Mouse (Mus musculus) hindbrain, embryonic 13.5 days (tissue): ENCODE measurements around the gene Morc3. TPM values are rescaled to one million over a fixed set of nuclear protein-coding genes. Genes with fewer than 3 reads are reported as not detected.
A peak's percentile ranks its signal among the peaks of the same experiment; 100 is the strongest.

Source experiments
- ATAC-seq: fragments of 200-750 bp; cut with Nextera tagmentation; 2 replicates; pipeline ENCODE4 v1.8.0; 2017; ENCODE audit warnings: moderate TSS enrichment; ENCODE audit not compliant: low FRiP score
- H3K27ac ChIP-seq: fragments of 300-500 bp; sonication (generic); 2 replicates; pipeline ENCODE4 v1.5.1; 2015; ENCODE audit warnings: inconsistent platforms, mild to moderate bottlenecking, moderate library complexity
- H3K27me3 ChIP-seq: fragments of 300-500 bp; sonication (generic); 2 replicates; pipeline ENCODE4 v1.6.1; 2015; ENCODE audit warnings: mild to moderate bottlenecking, inconsistent platforms
- H3K36me3 ChIP-seq: fragments of 300-500 bp; sonication (generic); 2 replicates; pipeline ENCODE4 v1.6.1; 2015; ENCODE audit warnings: mild to moderate bottlenecking, inconsistent platforms
- H3K4me1 ChIP-seq: fragments of 300-500 bp; sonication (generic); replicated peaks from 2 replicates; pipeline ENCODE4 v1.6.1; 2015; ENCODE audit warnings: inconsistent platforms
- H3K4me2 ChIP-seq: fragments of 300-500 bp; sonication (generic); 2 replicates; pipeline ENCODE4 v1.6.1; 2015; ENCODE audit warnings: inconsistent platforms, mild to moderate bottlenecking, moderate library complexity
- H3K4me3 ChIP-seq: fragments of 300-500 bp; sonication (generic); 2 replicates; pipeline ENCODE4 v1.5.1; 2015; ENCODE audit warnings: mild to moderate bottlenecking, inconsistent platforms
- H3K9ac ChIP-seq: fragments of 300-500 bp; sonication (generic); 2 replicates; pipeline ENCODE4 v1.6.1; 2015; ENCODE audit warnings: mild to moderate bottlenecking, inconsistent platforms
- H3K9me3 ChIP-seq: fragments of 300-500 bp; sonication (generic); 2 replicates; pipeline ENCODE4 v1.6.1; 2016; ENCODE audit warnings: inconsistent platforms
- WGBS: fragments of 180-500 bp; shearing (Covaris S2); methylation state at CpG from one replicate; pipeline ENCODE4 v1.1.7; 2015; 5-methylcytosine and 5-hydroxymethylcytosine counted together
- polyA plus RNA-seq: library from polyadenylated mRNA; unstranded; fragments of >200 nt; fragmentation: Nextera tagmentation; extraction: Ambion mirVana; gene quantifications from 2 replicates; pipeline ENCODE4 v1.2.1, GENCODE M21; 2015

The Morc3 gene
- polyA plus RNA-seq, 1 experiment from 2014 or later: 42.4 TPM

- Histone ChIP-seq H3K27ac (no peak overlapping the region), H3K27me3 (peaks cover 5% of the 10 kb centered on the region), H3K4me3 (0 out of 2 replicates have a peak overlapping the region, but pooled peaks have one; percentile 7), H3K9ac (no peak overlapping the region), H3K9me3 (no peaks in the 10 kb centered on the region), H3K36me3 (no peaks in the 10 kb centered on the region), H3K4me1 (peaks cover 8% of the 10 kb centered on the region), H3K4me2 (peak overlapping the region; percentile 45)
- ATAC-seq: no peak
- WGBS: 57% methylated on average over 8 of the region's 8 CpGs
Observed at GRCm38 (mm10) chr16:93918679-93919060, 86.7 kb downstream of the Morc3 start.

GRCm38 (mm10) chr16:93919189-93919588 is 87.3 kb downstream of the Morc3 start:
- Histone ChIP-seq H3K9me3 (no peaks in the 10 kb centered on the region), H3K4me1 (peaks cover 8% of the 10 kb centered on the region), H3K36me3 (no peaks in the 10 kb centered on the region), H3K27ac (no peak overlapping the region), H3K9ac (no peak overlapping the region; the same call in 1 of the 2 replicates), H3K4me3 (no peak overlapping the region), H3K4me2 (no peak overlapping the region), H3K27me3 (peaks cover 5% of the 10 kb centered on the region)
- ATAC-seq: 0 out of 2 replicates have a peak, but pooled peaks have one; percentile 28
- WGBS: 68% methylated on average over 20 of the region's 20 CpGs

- peaks cover 5% of the 10 kb centered on the region for H3K27me3 ChIP-seq
- H3K9ac ChIP-seq: no peak overlapping the region
- H3K4me3 ChIP-seq: no peak overlapping the region
- H3K4me1 ChIP-seq: peaks cover 8% of the 10 kb centered on the region
- H3K4me2 ChIP-seq: no peak overlapping the region
- ATAC-seq: no peak
- 79% methylated on average over 4 of the region's 4 CpGs for WGBS
- no peak overlapping the region for H3K27ac ChIP-seq
- no peaks in the 10 kb centered on the region for H3K36me3 ChIP-seq
- H3K9me3 ChIP-seq: no peaks in the 10 kb centered on the region
Observed at GRCm38 (mm10) chr16:93920673-93921072, 88.8 kb downstream of the Morc3 start.

GRCm38 (mm10) chr16:93922835-93923389 is 91.0 kb downstream of the Morc3 start:
- ATAC-seq: no peak
- no peak overlapping the region for H3K9ac ChIP-seq
- H3K27me3 ChIP-seq: peaks cover 5% of the 10 kb centered on the region
- no peak overlapping the region for H3K4me2 ChIP-seq
- no peaks in the 10 kb centered on the region for H3K36me3 ChIP-seq
- no peak overlapping the region for H3K4me3 ChIP-seq
- no peaks in the 10 kb centered on the region for H3K9me3 ChIP-seq
- H3K27ac ChIP-seq: no peak overlapping the region
- 81% methylated on average over 5 of the region's 5 CpGs for WGBS
- peaks cover 8% of the 10 kb centered on the region for H3K4me1 ChIP-seq

- no peak overlapping the region for H3K9ac ChIP-seq
- no peak overlapping the region for H3K4me3 ChIP-seq
- H3K9me3 ChIP-seq: no peaks in the 10 kb centered on the region
- H3K36me3 ChIP-seq: no peaks in the 10 kb centered on the region
- peaks cover 5% of the 10 kb centered on the region for H3K4me1 ChIP-seq
- no peak overlapping the region for H3K4me2 ChIP-seq
- 79% methylated on average over 7 of the region's 7 CpGs for WGBS
- H3K27ac ChIP-seq: no peak overlapping the region
- H3K27me3 ChIP-seq: peaks cover 5% of the 10 kb centered on the region
- ATAC-seq: no peak
Observed at GRCm38 (mm10) chr16:93923788-93924187, 91.9 kb downstream of the Morc3 start.

Other genes starting within 250 kb of the Morc3 start
- 17.3 and 18.6 TPM in 2 replicates for gene Setd4, start 228.1 kb upstream of the Morc3 start, polyA plus RNA-seq
- 150 and 162 TPM in 2 replicates for gene Cbr1, start 226.3 kb upstream of the Morc3 start, polyA plus RNA-seq
- not detected in 2 replicates for gene Gm5678, start 204.0 kb upstream of the Morc3 start, polyA plus RNA-seq
- 0.89 and 0.99 TPM in 2 replicates for gene Cbr3, start 148.9 kb upstream of the Morc3 start, polyA plus RNA-seq
- 31.0 and 32.2 TPM in 2 replicates for gene Dop1b, start 120.2 kb upstream of the Morc3 start, polyA plus RNA-seq
- gene Chaf1b, start 51.8 kb downstream of the Morc3 start, polyA plus RNA-seq: 21.4 and 26.5 TPM in 2 replicates
- gene Cldn14, start 176.7 kb downstream of the Morc3 start, polyA plus RNA-seq: not detected in 2 replicates